Mouse (Mus musculus) adrenal gland, postnatal 10 days (tissue): ENCODE data around the gene Nfkbiz. TPM values are rescaled to one million over a fixed set of nuclear protein-coding genes. Genes with fewer than 3 reads are reported as not detected.

Experiments used
- DNase-seq: peaks from one replicate; pipeline ENCODE4 v3.0.0; 2021; ENCODE audit warnings: mixed read lengths
- total RNA-seq, 2 experiments: library from RNA; stranded (reverse); gene quantifications; 2 replicates each; pipeline ENCODE4 v1.2.3; 2021

Nfkbiz gene
- total RNA-seq, 2 experiments from 2014 or later = 8.0 to 8.9 TPM

- no peak for DNase-seq
These were observed 33.9 kb downstream of the Nfkbiz start for GRCm38 (mm10) chr16:55804799-55805198.

GRCm38 (mm10) chr16:55801629-55802028 lies 37.1 kb downstream of the Nfkbiz start:
- no peak for DNase-seq

DNA sequence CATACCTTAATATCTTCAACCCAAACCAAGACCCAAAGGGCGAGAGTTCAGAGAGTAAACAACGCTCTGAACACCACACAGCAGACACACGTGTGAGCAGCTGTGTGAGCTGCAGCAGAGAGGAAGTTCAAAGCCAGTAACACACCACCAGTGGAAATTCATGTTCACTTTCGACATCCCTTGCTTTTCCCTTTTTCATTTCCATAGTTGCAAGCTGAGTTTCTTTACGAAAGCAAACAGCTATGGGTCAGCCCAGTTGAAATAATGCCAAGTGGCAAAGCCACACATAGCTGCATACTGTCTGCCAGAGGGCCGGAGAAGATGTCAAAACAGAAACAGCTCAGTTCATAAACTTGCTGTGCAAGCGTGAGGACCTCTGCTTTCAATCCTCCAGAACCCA lies 39.9 kb downstream of the Nfkbiz start:
- no peak for DNase-seq

- peak; percentile 29 for DNase-seq
These were observed 48.4 kb downstream of the Nfkbiz start for GRCm38 (mm10) chr16:55790326-55790725.

GRCm38 (mm10) chr16:55789291-55789690 lies 49.4 kb downstream of the Nfkbiz start:
- DNase-seq = peak; percentile 21

DNA sequence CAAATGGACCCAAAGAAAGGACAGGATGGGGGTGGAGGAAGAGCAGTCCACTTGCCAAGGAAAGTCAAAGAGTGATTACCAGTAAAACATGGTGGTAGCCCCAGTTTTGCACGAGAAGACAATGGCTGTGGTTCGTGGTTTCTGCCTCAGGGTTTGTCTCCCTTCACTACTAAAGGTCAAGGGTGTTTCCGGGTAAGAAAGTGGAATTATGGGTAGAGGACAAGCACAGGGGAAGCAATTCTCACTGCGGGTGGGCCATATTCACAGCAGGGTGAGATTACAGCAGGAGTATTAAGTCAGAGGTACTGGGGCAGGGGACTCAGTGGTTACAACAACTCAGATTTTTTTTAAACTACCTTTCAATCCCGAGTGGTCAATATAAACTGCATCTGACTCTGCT lies 50.0 kb downstream of the Nfkbiz start:
- DNase-seq = no peak

DNA sequence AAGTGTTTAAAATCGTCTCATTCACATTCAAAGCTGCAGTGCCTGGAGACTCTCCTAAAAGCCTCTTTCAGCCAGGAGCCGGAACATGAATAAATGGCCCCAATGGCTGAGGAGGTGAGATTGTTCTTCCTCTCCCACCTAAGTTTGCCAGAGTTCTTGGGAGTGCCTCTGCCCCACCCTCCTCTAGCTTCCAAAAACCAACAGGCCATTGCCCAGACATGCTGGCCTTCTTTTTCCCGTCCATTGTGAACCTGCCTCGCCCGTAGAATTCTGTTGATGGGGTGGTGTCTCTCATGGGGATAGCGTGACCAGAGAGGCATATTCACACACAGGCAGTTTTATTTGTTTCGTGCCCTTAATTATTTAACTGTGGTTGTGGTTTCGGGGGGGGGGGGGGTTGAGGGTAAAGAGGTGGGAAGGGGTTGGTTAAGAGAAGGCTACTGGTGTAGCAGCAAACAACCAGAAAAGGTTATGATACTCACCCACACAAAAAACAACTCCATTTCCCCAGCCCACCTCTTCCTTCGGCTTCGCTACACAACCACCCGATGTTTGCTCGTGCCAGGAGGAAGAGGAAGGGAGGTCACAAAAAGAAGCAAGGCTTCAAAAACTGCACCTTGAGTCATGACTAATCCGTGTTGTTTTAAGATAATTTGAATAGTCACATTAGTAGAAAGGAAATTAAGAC lies 51.2 kb downstream of the Nfkbiz start:
- no peak for DNase-seq

- no peak for DNase-seq
These were observed 54.3 kb downstream of the Nfkbiz start for GRCm38 (mm10) chr16:55784379-55784778.

DNA sequence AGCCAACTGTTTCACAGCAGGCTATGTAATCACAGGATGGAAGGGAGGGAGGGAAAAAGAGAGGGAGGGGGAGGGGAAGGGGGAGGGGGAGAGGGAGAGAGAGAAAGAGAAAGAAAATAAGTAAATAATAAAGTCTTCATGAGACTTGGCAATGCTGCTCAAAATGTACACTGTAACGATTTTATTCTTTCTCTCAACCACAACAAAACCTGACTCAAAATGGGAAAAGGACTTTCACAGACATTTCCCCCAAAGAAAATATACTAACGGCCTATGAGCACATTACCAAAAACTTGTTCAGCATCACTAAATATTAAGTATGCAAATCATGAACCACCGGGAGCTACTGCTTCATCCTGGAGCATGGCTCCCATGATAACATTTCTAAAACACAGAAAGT lies 54.8 kb downstream of the Nfkbiz start:
- DNase-seq = no peak

DNA sequence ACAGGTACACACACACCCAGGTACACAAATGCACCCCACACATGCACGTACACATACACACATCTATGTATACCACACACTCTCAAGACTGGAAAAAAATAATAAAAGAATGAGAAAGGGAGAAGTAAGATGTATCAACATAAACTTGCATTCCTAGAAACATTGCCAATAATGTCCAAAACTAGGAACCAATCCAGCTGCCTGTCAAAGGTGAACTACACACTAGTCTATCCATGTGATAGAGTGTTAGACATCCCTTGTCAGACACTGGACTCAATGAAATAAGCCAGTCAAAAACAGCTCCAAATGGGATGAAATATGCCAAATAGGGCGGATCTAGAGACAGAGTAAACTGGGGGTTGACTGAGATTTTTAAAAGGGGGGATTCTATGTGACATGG lies 55.8 kb downstream of the Nfkbiz start:
- no peak for DNase-seq

GRCm38 (mm10) chr16:55781809-55782208 lies 56.9 kb downstream of the Nfkbiz start:
- no peak for DNase-seq

GRCm38 (mm10) chr16:55780958-55781558 lies 57.6 kb downstream of the Nfkbiz start:
- DNase-seq = no peak

DNA sequence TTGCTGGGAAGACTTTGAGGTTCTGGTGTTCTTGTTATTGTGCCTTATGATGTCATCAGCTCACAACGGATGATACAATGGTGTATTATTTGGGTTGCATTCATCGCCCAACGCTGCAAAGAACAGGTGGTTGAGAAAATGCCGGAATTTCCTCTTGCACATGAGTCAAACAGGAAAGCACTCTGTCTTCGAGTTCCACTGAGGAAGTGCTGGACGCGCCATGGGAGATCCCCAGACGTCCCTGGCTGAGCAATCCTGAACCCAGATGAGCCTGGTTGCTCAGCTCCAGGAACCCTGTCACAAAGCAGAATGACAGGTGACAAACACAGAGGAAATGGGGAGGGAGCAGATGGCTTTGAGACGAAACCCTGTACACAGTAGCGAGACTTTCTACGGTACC lies 62.4 kb downstream of the Nfkbiz start:
- no peak for DNase-seq

- DNase-seq = no peak
These were observed 68.5 kb downstream of the Nfkbiz start for GRCm38 (mm10) chr16:55770247-55770646.

Other genes with a start within 250 kb of the Nfkbiz start
- gene Nxpe3, start 56.4 kb upstream of the Nfkbiz start, total RNA-seq = 1 to 10 TPM; 1.6 to 2.0 TPM
- 1 to 10 TPM; 7.4 to 8.1 TPM for gene Cep97, start 96.0 kb upstream of the Nfkbiz start, total RNA-seq
- 100 to 1,000 TPM; 800 to 819 TPM for gene Rpl24, start 127.4 kb upstream of the Nfkbiz start, total RNA-seq
- gene Zbtb11, start 135.0 kb upstream of the Nfkbiz start, total RNA-seq = 10 to 100 TPM; 17.0 to 17.7 TPM
- 10 to 100 TPM; 79.8 to 83.7 TPM for gene Pcnp, start 190.8 kb upstream of the Nfkbiz start, total RNA-seq
- gene Trmt10c, start 198.9 kb upstream of the Nfkbiz start, total RNA-seq = 10 to 100 TPM; 18.2 to 21.5 TPM
- 10 to 100 TPM; 18.8 to 29.1 TPM for gene Senp7, start 209.4 kb upstream of the Nfkbiz start, total RNA-seq